Mouse (Mus musculus) hindbrain, postnatal 0 days (tissue): ENCODE data around the gene Golga1. TPM values are rescaled to one million over a fixed set of nuclear protein-coding genes. Genes with fewer than 3 reads are reported as not detected.

Experiments
- ATAC-seq: fragments of 200-750 bp; cut with Nextera tagmentation; 2 replicates; pipeline ENCODE4 v1.8.0; 2017; ENCODE audit warnings: mild to moderate bottlenecking, moderate TSS enrichment, moderate library complexity
- DNase-seq: peaks from one replicate; pipeline ENCODE4 v3.0.0-alpha.2; 2015; ENCODE audit warnings: low spot score
- H3K27ac ChIP-seq: fragments of 300-500 bp; sonication (generic); 2 replicates; pipeline ENCODE4 v1.5.1; 2014; ENCODE audit warnings: mild to moderate bottlenecking
- H3K27me3 ChIP-seq: fragments of 300-500 bp; sonication (generic); 2 replicates; pipeline ENCODE4 v1.6.1; 2014; ENCODE audit warnings: low read length, mixed read lengths; ENCODE audit not compliant: insufficient read depth
- H3K36me3 ChIP-seq: fragments of 300-500 bp; sonication (generic); 2 replicates; pipeline ENCODE4 v1.6.1; 2014; ENCODE audit warnings: low read length, mixed read lengths; ENCODE audit not compliant: insufficient read depth
- H3K4me1 ChIP-seq: fragments of 300-500 bp; sonication (generic); 2 replicates; pipeline ENCODE4 v1.6.1; 2014; ENCODE audit warnings: antibody characterized with exemption, low read length, mixed read lengths; ENCODE audit not compliant: insufficient read depth
- H3K4me2 ChIP-seq: fragments of 300-500 bp; sonication (generic); 2 replicates; pipeline ENCODE4 v1.6.1; 2014; ENCODE audit warnings: low read depth, mild to moderate bottlenecking, low read length, moderate library complexity, mixed read lengths
- H3K4me3 ChIP-seq: fragments of 300-500 bp; sonication (generic); 2 replicates; pipeline ENCODE4 v1.5.1; 2014; ENCODE audit warnings: low read length
- H3K9ac ChIP-seq: fragments of 300-500 bp; sonication (generic); replicated peaks from 2 replicates; pipeline ENCODE4 v1.6.1; 2014; ENCODE audit warnings: mild to moderate bottlenecking, low read length, moderate library complexity, mixed read lengths
- H3K9me3 ChIP-seq: fragments of 300-500 bp; sonication (generic); 2 replicates; pipeline ENCODE4 v1.6.1; 2016; ENCODE audit warnings: low read length, mixed read lengths
- CTCF ChIP-seq: IDR thresholded peaks from 2 replicates; pipeline ENCODE4 v1.5.1; 2016; ENCODE audit warnings: antibody characterized with exemption, control low read depth, low read depth
- WGBS: fragments of 180-500 bp; shearing (Covaris S2); extraction: QIAGEN DNeasy Blood & Tissue Kit; methylation state at CpG from one replicate; pipeline ENCODE4 v1.1.7; 2014; 5-methylcytosine and 5-hydroxymethylcytosine counted together
- polyA plus RNA-seq: library from polyadenylated mRNA; unstranded; fragments of >200 nt; fragmentation: Nextera tagmentation; extraction: Ambion mirVana; gene quantifications from 2 replicates; pipeline ENCODE4 v1.2.1, GENCODE M21; 2015
- total RNA-seq: library from RNA; depleted of rRNA; stranded (reverse); fragments of >200 nt; gene quantifications from 2 replicates; pipeline ENCODE4 v1.2.3, GENCODE M21; 2014

Golga1 gene
- total and polyA plus RNA-seq, 2 experiments from 2014 or later, result 17.4 to 27.7 TPM

GRCm38 (mm10) chr2:39082706-39083105 lies 17.4 kb upstream of the Golga1 start:
- Histone ChIP-seq H3K27me3 (no peaks in the 10 kb centered on the region), H3K9ac (no peak overlapping the region), H3K36me3 (peaks cover 39% of the 10 kb centered on the region), H3K4me3 (no peak overlapping the region), H3K4me2 (no peak overlapping the region), H3K4me1 (no peaks in the 10 kb centered on the region), H3K27ac (no peak overlapping the region), H3K9me3 (no peaks in the 10 kb centered on the region)
- no peak for DNase-seq
- 85% methylated on average over 3 of the region's 3 CpGs for WGBS
- no peak for TF ChIP-seq CTCF
- ATAC-seq, result no peak

- Histone ChIP-seq H3K9me3 (no peaks in the 10 kb centered on the region), H3K27me3 (no peaks in the 10 kb centered on the region), H3K4me3 (no peak overlapping the region), H3K27ac (no peak overlapping the region), H3K4me1 (no peaks in the 10 kb centered on the region), H3K9ac (no peak overlapping the region), H3K4me2 (no peak overlapping the region), H3K36me3 (no peaks in the 10 kb centered on the region)
- no peak for ATAC-seq
- no peak for TF ChIP-seq CTCF
- no peak for DNase-seq
These were observed 5.3 kb upstream of the Golga1 start for GRCm38 (mm10) chr2:39070666-39071065.

- WGBS, result 71% methylated on average over 1 of the region's 1 CpGs
- no peak for TF ChIP-seq CTCF
- no peak for DNase-seq
These were observed 3.8 kb upstream of the Golga1 start for GRCm38 (mm10) chr2:39069096-39069495.

DNA sequence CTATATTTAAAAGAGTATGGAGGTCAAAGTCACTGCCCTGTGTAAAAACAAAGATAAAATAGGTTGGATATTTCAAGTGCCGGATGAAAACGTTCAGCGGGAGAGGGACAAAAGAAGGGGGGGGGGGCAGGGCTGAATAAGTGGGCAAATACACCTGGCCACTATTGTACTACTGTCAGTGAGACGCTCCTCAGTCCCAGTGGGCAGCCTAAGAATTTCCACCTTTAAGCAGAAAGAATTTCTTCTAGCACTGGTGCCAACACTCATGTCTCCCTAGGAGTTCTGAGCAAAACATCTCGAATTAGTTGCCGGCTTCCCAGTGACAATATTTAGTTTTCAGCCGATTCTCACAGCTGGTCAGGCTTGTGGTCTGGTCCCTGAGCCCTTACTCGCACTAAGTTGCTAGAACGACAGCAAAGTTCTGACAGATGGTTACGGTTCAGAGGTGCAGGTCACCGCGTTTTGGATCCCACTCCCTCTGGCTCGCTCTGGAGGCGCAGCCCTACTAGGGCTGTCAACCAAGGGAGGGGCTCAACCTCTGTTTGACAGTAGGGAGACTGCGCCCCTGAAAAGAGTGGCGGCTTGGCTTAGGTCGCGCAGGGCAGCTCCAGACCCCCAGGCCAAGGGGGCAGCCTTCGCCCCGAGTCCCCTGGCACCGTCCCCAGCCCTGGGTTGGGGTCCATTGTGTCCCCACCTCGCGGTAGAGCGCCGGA lies 498 bp downstream of the Golga1 start:
- H3K4me1 ChIP-seq, result no peaks in the 10 kb centered on the region
- peak overlapping the region; percentile 92 for H3K9ac ChIP-seq
- H3K4me2 ChIP-seq, result peak overlapping the region; percentile 86
- ATAC-seq (peak; percentile 88), DNase-seq (no peak)
- WGBS, result 5% methylated on average over 25 of the region's 25 CpGs
- H3K4me3 ChIP-seq, result peak overlapping the region; percentile 94
- H3K9me3 ChIP-seq, result no peaks in the 10 kb centered on the region
- H3K36me3 ChIP-seq, result peaks cover 10% of the 10 kb centered on the region
- H3K27ac ChIP-seq, result peak overlapping the region; percentile 89
- no peak for TF ChIP-seq CTCF
- H3K27me3 ChIP-seq, result no peaks in the 10 kb centered on the region

More at GRCm38 (mm10) chr2:39069096-39069495, 3.8 kb upstream of the Golga1 start:
- no peak for ATAC-seq
- Histone ChIP-seq H3K9me3 (no peaks in the 10 kb centered on the region), H3K27ac (no peak overlapping the region), H3K9ac (no peak overlapping the region), H3K4me3 (no peak overlapping the region), H3K4me1 (no peaks in the 10 kb centered on the region), H3K4me2 (no peak overlapping the region), H3K36me3 (no peaks in the 10 kb centered on the region), H3K27me3 (no peaks in the 10 kb centered on the region)

DNA sequence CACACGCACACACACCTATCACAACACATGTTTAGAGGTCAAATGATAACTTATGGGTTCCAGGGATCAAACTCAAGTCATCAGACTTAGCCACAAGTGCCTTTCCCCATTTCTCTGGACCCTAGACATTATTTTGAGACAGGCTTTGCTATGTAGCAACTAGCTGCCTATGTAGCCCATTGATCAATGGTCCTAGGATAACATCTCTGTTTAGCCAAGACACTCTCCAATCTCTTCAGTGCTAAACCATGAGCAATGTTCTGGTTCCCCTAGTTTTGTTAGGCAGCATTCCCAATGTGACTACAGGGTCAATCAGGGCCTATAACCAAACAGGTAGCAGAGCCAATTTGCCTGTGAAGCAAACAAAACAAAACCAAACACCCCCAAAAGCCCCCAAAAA lies 16.8 kb downstream of the Golga1 start:
- Histone ChIP-seq H3K4me3 (no peak overlapping the region), H3K36me3 (peaks cover 42% of the 10 kb centered on the region), H3K9me3 (no peaks in the 10 kb centered on the region), H3K4me2 (no peak overlapping the region), H3K27me3 (no peaks in the 10 kb centered on the region), H3K4me1 (no peaks in the 10 kb centered on the region), H3K9ac (no peak overlapping the region), H3K27ac (no peak overlapping the region)
- no peak for TF ChIP-seq CTCF
- ATAC-seq (no peak), DNase-seq (no peak)
- 96% methylated on average over 1 of the region's 1 CpGs for WGBS

DNA sequence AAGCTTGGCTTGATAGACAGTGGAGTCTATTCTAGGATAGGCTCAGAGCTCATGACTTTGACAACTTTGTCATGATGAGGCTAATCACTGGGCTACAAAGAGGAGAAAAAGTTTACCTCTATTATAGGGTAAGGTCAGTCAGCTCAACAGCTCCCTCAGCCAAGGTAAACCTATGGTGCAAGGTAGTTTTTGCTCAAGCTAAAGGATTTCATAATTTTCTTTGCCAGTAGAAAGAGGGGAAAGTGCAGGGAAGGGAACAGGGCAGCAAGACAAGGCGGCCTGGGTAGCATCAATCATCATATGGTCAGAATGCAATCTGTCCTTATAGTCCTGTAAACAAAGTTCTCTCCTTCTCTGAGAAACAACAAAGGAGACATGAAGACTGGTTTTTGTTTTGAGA lies 25.1 kb downstream of the Golga1 start:
- Histone ChIP-seq H3K4me2 (no peak overlapping the region), H3K27me3 (no peaks in the 10 kb centered on the region), H3K9ac (no peak overlapping the region), H3K4me1 (no peaks in the 10 kb centered on the region), H3K9me3 (no peaks in the 10 kb centered on the region), H3K4me3 (no peak overlapping the region), H3K36me3 (peaks cover 47% of the 10 kb centered on the region), H3K27ac (no peak overlapping the region)
- WGBS, result 94% methylated on average over 1 of the region's 1 CpGs
- ATAC-seq (no peak), DNase-seq (no peak)
- no peak for TF ChIP-seq CTCF

GRCm38 (mm10) chr2:39031611-39032010 lies 33.7 kb downstream of the Golga1 start:
- TF ChIP-seq CTCF, result no peak
- H3K9me3 ChIP-seq, result no peaks in the 10 kb centered on the region
- peaks cover 42% of the 10 kb centered on the region for H3K36me3 ChIP-seq
- H3K27me3 ChIP-seq, result no peaks in the 10 kb centered on the region
- H3K4me3 ChIP-seq, result no peak overlapping the region
- H3K4me2 ChIP-seq, result no peak overlapping the region
- H3K9ac ChIP-seq, result no peak overlapping the region
- ATAC-seq (no peak), DNase-seq (no peak)
- no peak overlapping the region for H3K27ac ChIP-seq
- 86% methylated on average over 1 of the region's 1 CpGs for WGBS
- no peaks in the 10 kb centered on the region for H3K4me1 ChIP-seq
